Mouse (Mus musculus): ENCODE data around the gene Pa2g4. TPM values are rescaled to one million over a fixed set of nuclear protein-coding genes. Genes with fewer than 3 reads are reported as not detected.
"Not testable (repeated sequence)": the region's sequence is repeated elsewhere in the genome, so short reads cannot be mapped to it uniquely, and the experiment has no call there.

Pa2g4 gene
- polyA plus RNA-seq, 1 experiment from 2014 or later = 205 TPM

DNA sequence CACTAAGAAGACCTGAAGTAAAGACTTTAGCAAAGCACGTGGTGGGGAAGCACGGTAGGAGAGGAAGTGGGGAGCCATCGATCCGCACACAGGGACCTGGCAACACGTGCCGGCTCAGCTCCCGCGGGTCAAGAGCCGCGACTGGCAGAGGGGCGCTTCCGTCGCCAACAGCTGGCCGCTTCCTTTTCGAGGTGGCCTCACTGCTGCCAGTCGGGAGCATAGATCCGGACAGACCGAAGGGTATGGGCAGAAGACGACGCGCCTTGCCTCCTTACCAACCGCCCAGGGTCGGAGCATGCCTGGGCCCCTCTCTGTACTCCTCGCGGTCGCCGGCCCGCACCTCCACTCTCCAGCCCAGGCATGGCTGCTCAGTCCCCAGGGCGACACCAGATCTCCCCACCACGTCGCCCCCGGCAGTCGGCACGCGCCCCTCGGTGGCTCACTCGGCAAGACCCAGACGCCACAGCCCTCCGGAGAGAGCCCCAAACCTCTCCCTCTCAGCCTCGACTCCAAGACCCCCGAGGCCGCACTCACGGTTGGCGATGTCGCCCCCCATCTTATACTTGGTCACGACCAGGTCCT lies 490 bp downstream of the Pa2g4 start:
- WGBS = under 1% methylated on average over 46 of the region's 46 CpGs
- H3K27me3 ChIP-seq (replicated peaks) = no peaks in the 10 kb centered on the region
- peak overlapping the region; percentile 96 for H3K9ac ChIP-seq
- peaks cover 14% of the 10 kb centered on the region; the same call in 1 of the 2 replicates for H3K36me3 ChIP-seq
- peak overlapping the region; percentile 93 for H3K27ac ChIP-seq
- peak overlapping the region; percentile 88 for H3K4me2 ChIP-seq (replicated peaks)
- peak; percentile 32 for ATAC-seq
- no peaks in the 10 kb centered on the region for H3K9me3 ChIP-seq
- peak overlapping the region; percentile 90 for H3K4me3 ChIP-seq (replicated peaks)
- peaks cover 10% of the 10 kb centered on the region for H3K4me1 ChIP-seq (replicated peaks)

GRCm38 (mm10) chr10:128563544-128563943 lies 2.2 kb downstream of the Pa2g4 start:
- 82% methylated on average over 6 of the region's 6 CpGs for WGBS
- H3K9ac ChIP-seq = 0 out of 2 replicates have a peak overlapping the region, but pooled peaks have one; percentile 17
- peaks cover 29% of the 10 kb centered on the region for H3K36me3 ChIP-seq
- peaks cover 10% of the 10 kb centered on the region for H3K4me1 ChIP-seq (replicated peaks)
- H3K27ac ChIP-seq = no peak overlapping the region
- no peaks in the 10 kb centered on the region for H3K27me3 ChIP-seq (replicated peaks)
- ATAC-seq = no peak
- H3K4me3 ChIP-seq (replicated peaks) = no peak overlapping the region; the same call in 1 of the 2 replicates
- no peaks in the 10 kb centered on the region for H3K9me3 ChIP-seq
- peak overlapping the region; percentile 88 for H3K4me2 ChIP-seq (replicated peaks)

- Histone ChIP-seq H3K36me3 (peaks cover 40% of the 10 kb centered on the region), H3K27me3 (replicated peaks) (no peaks in the 10 kb centered on the region), H3K4me3 (replicated peaks) (no peak overlapping the region), H3K4me1 (replicated peaks) (no peaks in the 10 kb centered on the region), H3K9me3 (no peaks in the 10 kb centered on the region), H3K9ac (no peak overlapping the region), H3K4me2 (replicated peaks) (no peak overlapping the region), H3K27ac (no peak overlapping the region)
- no peak for ATAC-seq
- 88% methylated on average over 6 of the region's 6 CpGs for WGBS
Observed at GRCm38 (mm10) chr10:128556963-128557362, 8.8 kb downstream of the Pa2g4 start.

DNA sequence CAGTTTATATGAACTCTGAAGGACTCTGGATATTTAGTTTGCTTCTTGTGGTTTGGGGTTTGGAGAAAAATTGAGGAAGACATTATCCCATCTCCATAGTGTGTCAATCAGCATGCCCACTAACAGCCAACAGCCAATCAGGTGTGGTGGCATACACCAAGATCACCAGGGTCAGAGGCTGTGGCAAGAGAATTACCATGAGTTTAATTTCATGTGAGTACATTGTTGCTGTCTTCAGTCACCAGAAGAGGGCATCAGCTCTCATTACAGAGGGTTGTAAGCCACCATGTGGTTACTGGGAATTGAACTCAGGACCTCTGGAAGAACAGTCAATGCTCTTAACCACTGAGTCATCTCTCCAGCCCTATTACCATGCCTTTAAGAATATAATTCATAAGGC lies 9.5 kb downstream of the Pa2g4 start:
- Histone ChIP-seq H3K9me3 (no peaks in the 10 kb centered on the region), H3K9ac (no peak overlapping the region), H3K4me3 (replicated peaks) (no peak overlapping the region), H3K27me3 (replicated peaks) (no peaks in the 10 kb centered on the region), H3K4me2 (replicated peaks) (no peak overlapping the region), H3K4me1 (replicated peaks) (no peaks in the 10 kb centered on the region), H3K36me3 (peaks cover 36% of the 10 kb centered on the region), H3K27ac (no peak overlapping the region)
- ATAC-seq = no peak

GRCm38 (mm10) chr10:128555567-128555966 lies 10.2 kb downstream of the Pa2g4 start:
- not testable (repeated sequence) for H3K27me3 ChIP-seq (replicated peaks); H3K4me2 ChIP-seq (replicated peaks); H3K27ac ChIP-seq; ATAC-seq; H3K9me3 ChIP-seq; H3K4me3 ChIP-seq (replicated peaks); H3K4me1 ChIP-seq (replicated peaks); H3K9ac ChIP-seq
- 81% methylated on average over 1 of the region's 1 CpGs for WGBS
- peaks cover 31% of the 10 kb centered on the region for H3K36me3 ChIP-seq

DNA sequence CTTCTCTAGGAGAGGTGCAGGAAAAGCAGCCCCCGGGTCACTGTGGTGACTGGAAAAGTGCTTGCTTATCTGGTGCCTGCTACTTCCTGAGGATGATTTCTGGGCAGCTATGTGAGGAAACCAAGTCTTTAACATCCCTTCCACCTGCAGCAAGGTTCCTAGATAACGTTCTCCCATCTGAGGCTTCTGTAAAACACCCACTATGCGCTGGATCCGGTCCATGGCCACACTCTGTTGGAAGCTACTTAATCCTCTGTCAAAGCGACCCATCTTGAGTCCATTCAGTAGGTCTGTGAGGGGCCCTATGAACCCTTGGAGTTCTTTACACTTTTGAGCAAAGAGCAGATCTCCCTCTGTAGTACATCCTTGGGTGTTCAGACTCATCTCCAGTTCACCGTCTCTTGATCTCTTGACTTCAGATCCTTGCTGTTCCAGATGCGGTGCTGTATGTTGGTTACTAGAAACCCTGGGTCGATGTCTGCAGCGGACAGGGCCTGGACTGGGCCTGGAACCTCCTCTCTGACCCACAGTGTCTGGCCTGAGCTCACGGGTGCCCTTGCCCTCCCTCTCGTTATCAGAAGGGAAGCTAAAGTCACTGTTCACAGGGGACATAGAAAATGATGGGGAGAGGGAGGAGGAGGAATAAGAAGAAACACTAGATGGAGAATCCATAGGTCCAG lies 15.5 kb downstream of the Pa2g4 start:
- not testable (repeated sequence) for H3K27ac ChIP-seq

GRCm38 (mm10) chr10:128549682-128550057 lies 16.1 kb downstream of the Pa2g4 start:
- H3K27ac ChIP-seq; ATAC-seq; H3K4me1 ChIP-seq (replicated peaks); H3K27me3 ChIP-seq (replicated peaks); H3K36me3 ChIP-seq; H3K4me3 ChIP-seq (replicated peaks); H3K9ac ChIP-seq; H3K9me3 ChIP-seq: not testable (repeated sequence)
- 62% methylated on average over 6 of the region's 6 CpGs for WGBS
- 0 out of 2 replicates have a peak overlapping the region, but pooled peaks have one; percentile 67 for H3K4me2 ChIP-seq (replicated peaks)

More for the DNA sequence above, 15.5 kb downstream of the Pa2g4 start:
- H3K36me3 ChIP-seq; H3K9ac ChIP-seq; H3K9me3 ChIP-seq; H3K27me3 ChIP-seq (replicated peaks); H3K4me3 ChIP-seq (replicated peaks); H3K4me1 ChIP-seq (replicated peaks); H3K4me2 ChIP-seq (replicated peaks); ATAC-seq: not testable (repeated sequence)
- WGBS = 89% methylated on average over 11 of the region's 11 CpGs

DNA sequence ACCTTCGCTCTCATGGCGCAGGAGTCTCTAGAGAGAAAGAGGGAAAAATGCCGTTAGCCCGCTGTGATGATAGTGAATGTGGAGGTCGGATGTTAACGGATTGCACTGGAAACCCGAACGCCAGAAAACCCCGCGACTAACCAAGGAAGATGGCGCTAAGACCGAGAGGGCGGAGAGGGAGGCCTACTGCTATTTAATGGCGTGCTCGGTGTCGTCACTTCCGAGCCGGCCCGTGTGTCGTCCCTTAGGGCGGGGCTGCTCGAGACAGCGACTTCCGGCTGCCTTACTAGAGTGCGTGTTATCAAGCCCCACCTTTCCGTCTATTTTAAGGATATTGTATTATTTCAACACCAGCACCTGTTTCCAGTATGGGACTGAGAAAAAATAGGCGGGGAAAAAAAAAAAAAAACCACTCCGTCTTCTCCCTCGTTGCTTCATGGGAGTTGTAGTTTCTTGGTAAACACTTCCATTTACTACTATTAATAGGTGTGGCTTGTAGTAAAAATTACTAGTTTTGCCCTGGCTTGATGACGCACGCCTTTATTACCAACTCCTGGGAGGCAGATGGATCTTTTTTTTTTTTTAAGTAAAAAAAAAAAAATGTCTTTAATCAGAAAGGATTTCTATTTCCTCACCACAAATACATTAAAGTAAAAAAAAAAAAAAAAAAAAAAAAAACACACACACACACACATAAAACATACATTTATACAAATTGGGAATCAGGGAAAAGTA lies 16.7 kb downstream of the Pa2g4 start, which contains the start of gene Rpl41:
Gene Rpl41 (minus strand): TSS at position 359 of the 735 bp plus-strand sequence.
- peak; percentile 91 for ATAC-seq
- Histone ChIP-seq H3K36me3 (peaks cover 12% of the 10 kb centered on the region), H3K9me3 (no peaks in the 10 kb centered on the region), H3K4me3 (replicated peaks) (peak within 1 kb of the TSS; percentile 74), H3K27ac (peak within 1 kb of the TSS; percentile 95), H3K9ac (peak within 1 kb of the TSS; percentile 76), H3K4me1 (replicated peaks) (peaks cover 5% of the 10 kb centered on the region), H3K4me2 (replicated peaks) (peak within 1 kb of the TSS; percentile 67), H3K27me3 (replicated peaks) (no peaks in the 10 kb centered on the region)
- under 1% methylated on average over 31 of the region's 31 CpGs for WGBS

GRCm38 (mm10) chr10:128548051-128548791 lies 17.6 kb downstream of the Pa2g4 start:
- H3K4me3 ChIP-seq (replicated peaks) = peak overlapping the region; percentile 74
- peak overlapping the region; percentile 67 for H3K4me2 ChIP-seq (replicated peaks)
- not testable (repeated sequence) for ATAC-seq; H3K9me3 ChIP-seq; H3K4me1 ChIP-seq (replicated peaks); H3K27me3 ChIP-seq (replicated peaks)
- peak overlapping the region; percentile 95 for H3K27ac ChIP-seq
- WGBS = 3% methylated on average over 30 of the region's 30 CpGs
- peaks cover 20% of the 10 kb centered on the region for H3K36me3 ChIP-seq
- H3K9ac ChIP-seq = peak overlapping the region; percentile 76

GRCm38 (mm10) chr10:128547361-128548032 lies 18.3 kb downstream of the Pa2g4 start, which contains the start of gene Zc3h10:
Gene Zc3h10 (minus strand): TSS chr10:128547774.
- H3K27me3 ChIP-seq (replicated peaks) = no peaks in the 10 kb centered on the region
- peak; percentile 89 for ATAC-seq
- H3K4me2 ChIP-seq (replicated peaks) = peak within 1 kb of the TSS; percentile 67
- H3K27ac ChIP-seq = peak within 1 kb of the TSS; percentile 95
- H3K4me3 ChIP-seq (replicated peaks) = peak within 1 kb of the TSS; percentile 74
- H3K9ac ChIP-seq = peak within 1 kb of the TSS; percentile 76
- H3K9me3 ChIP-seq = no peaks in the 10 kb centered on the region
- under 1% methylated on average over 50 of the region's 50 CpGs for WGBS
- H3K36me3 ChIP-seq = peaks cover 23% of the 10 kb centered on the region
- H3K4me1 ChIP-seq (replicated peaks) = peaks cover 9% of the 10 kb centered on the region

GRCm38 (mm10) chr10:128546787-128547186 lies 19.0 kb downstream of the Pa2g4 start:
- H3K27ac ChIP-seq = peak overlapping the region; percentile 95
- H3K4me1 ChIP-seq (replicated peaks) = peaks cover 9% of the 10 kb centered on the region
- peaks cover 23% of the 10 kb centered on the region for H3K36me3 ChIP-seq
- H3K9ac ChIP-seq = peak overlapping the region; percentile 75
- no peaks in the 10 kb centered on the region for H3K9me3 ChIP-seq
- no peak for ATAC-seq
- no peaks in the 10 kb centered on the region for H3K27me3 ChIP-seq (replicated peaks)
- peak overlapping the region; percentile 67 for H3K4me2 ChIP-seq (replicated peaks)
- H3K4me3 ChIP-seq (replicated peaks) = peak overlapping the region; percentile 74
- 14% methylated on average over 7 of the region's 7 CpGs for WGBS

Measured in intestine, embryonic 15.5 days (tissue).